Mouse (Mus musculus) neural tube, embryonic 13.5 days (tissue): ENCODE results near the gene Tex14. TPM values are rescaled to one million over a fixed set of nuclear protein-coding genes. Genes with fewer than 3 reads are reported as not detected.
"Not testable (repeated sequence)": the region's sequence is repeated elsewhere in the genome, so short reads cannot be mapped to it uniquely, and the experiment has no call there.

ENCODE experiments used
- ATAC-seq: fragments of 200-750 bp; cut with Nextera tagmentation; 2 replicates; pipeline ENCODE4 v1.8.0; 2017; ENCODE audit warnings: low read depth, mild to moderate bottlenecking, moderate TSS enrichment, moderate library complexity
- H3K27ac ChIP-seq: fragments of 300-500 bp; sonication (generic); replicated peaks from 2 replicates; pipeline ENCODE4 v1.5.1; 2015; ENCODE audit warnings: moderate library complexity, mild to moderate bottlenecking, inconsistent platforms
- H3K27me3 ChIP-seq: fragments of 300-500 bp; sonication (generic); 2 replicates; pipeline ENCODE4 v1.6.1; 2015; ENCODE audit warnings: mild to moderate bottlenecking, inconsistent platforms
- H3K36me3 ChIP-seq: fragments of 300-500 bp; sonication (generic); 2 replicates; pipeline ENCODE4 v1.6.1; 2015; ENCODE audit warnings: mild to moderate bottlenecking, inconsistent platforms
- H3K4me1 ChIP-seq: fragments of 300-500 bp; sonication (generic); replicated peaks from 2 replicates; pipeline ENCODE4 v1.6.1; 2015; ENCODE audit warnings: inconsistent platforms
- H3K4me2 ChIP-seq: fragments of 300-500 bp; sonication (generic); 2 replicates; pipeline ENCODE4 v1.6.1; 2015; ENCODE audit warnings: inconsistent platforms, mild to moderate bottlenecking, moderate library complexity
- H3K4me3 ChIP-seq: fragments of 300-500 bp; sonication (generic); 2 replicates; pipeline ENCODE4 v1.5.1; 2015; ENCODE audit warnings: mild to moderate bottlenecking, inconsistent platforms
- H3K9ac ChIP-seq: fragments of 300-500 bp; sonication (generic); 2 replicates; pipeline ENCODE4 v1.6.1; 2015; ENCODE audit warnings: moderate library complexity, mild to moderate bottlenecking, inconsistent platforms
- H3K9me3 ChIP-seq: fragments of 300-500 bp; sonication (generic); 2 replicates; pipeline ENCODE4 v1.6.1; 2016; ENCODE audit warnings: inconsistent platforms
- WGBS: fragments of 180-500 bp; shearing (Covaris S2); methylation state at CpG from one replicate; pipeline ENCODE4 v1.1.7; 2015; 5-methylcytosine and 5-hydroxymethylcytosine counted together
- polyA plus RNA-seq: library from polyadenylated mRNA; unstranded; fragments of >200 nt; fragmentation: Nextera tagmentation; extraction: Ambion mirVana; gene quantifications from 2 replicates; pipeline ENCODE4 v1.2.1, GENCODE M21; 2015

The Tex14 gene
- polyA plus RNA-seq, 1 experiment from 2014 or later = 0.32 TPM

GRCm38 (mm10) chr11:87428051-87428673 is 23.3 kb downstream of the Tex14 start:
- peak overlapping the region; percentile 74 for H3K27ac ChIP-seq
- H3K9me3 ChIP-seq = no peaks in the 10 kb centered on the region
- H3K36me3 ChIP-seq = no peaks in the 10 kb centered on the region
- H3K27me3 ChIP-seq = no peaks in the 10 kb centered on the region
- H3K4me1 ChIP-seq = peaks cover 20% of the 10 kb centered on the region
- 67% methylated on average over 2 of the region's 2 CpGs for WGBS
- H3K9ac ChIP-seq = peak overlapping the region; percentile 18; the same call in 1 of the 2 replicates
- no peak for ATAC-seq
- no peak overlapping the region for H3K4me2 ChIP-seq
- H3K4me3 ChIP-seq = no peak overlapping the region

DNA sequence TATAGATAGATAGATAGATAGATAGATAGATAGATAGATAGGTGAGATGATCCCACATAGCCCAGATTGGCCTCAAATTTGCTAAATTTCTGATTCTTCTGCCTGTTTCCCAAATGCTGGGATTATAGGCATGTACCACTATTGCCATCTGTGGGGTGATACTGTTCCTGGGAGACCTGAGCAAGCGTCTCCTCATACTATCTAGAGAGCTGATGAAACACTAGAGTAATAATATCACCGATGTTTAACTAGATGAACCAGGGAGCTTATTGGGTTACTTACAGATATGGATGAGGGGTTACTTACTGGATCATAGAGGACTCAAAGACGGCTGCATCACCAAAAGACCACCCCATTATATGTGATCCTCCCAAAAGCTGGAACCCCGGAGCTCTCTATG is 24.5 kb downstream of the Tex14 start:
- H3K4me3 ChIP-seq = no peak overlapping the region
- H3K36me3 ChIP-seq = no peaks in the 10 kb centered on the region
- WGBS = 87% methylated on average over 4 of the region's 4 CpGs
- no peak overlapping the region for H3K27ac ChIP-seq
- ATAC-seq = no peak
- no peaks in the 10 kb centered on the region for H3K27me3 ChIP-seq
- no peak overlapping the region for H3K9ac ChIP-seq
- peaks cover 16% of the 10 kb centered on the region for H3K4me1 ChIP-seq
- H3K4me2 ChIP-seq = no peak overlapping the region
- no peaks in the 10 kb centered on the region for H3K9me3 ChIP-seq

- 77% methylated on average over 2 of the region's 2 CpGs for WGBS
- Histone ChIP-seq H3K27me3 (no peaks in the 10 kb centered on the region), H3K4me1 (peaks cover 16% of the 10 kb centered on the region), H3K4me2 (no peak overlapping the region), H3K36me3 (no peaks in the 10 kb centered on the region), H3K27ac (no peak overlapping the region), H3K9ac (no peak overlapping the region), H3K9me3 (no peaks in the 10 kb centered on the region), H3K4me3 (no peak overlapping the region)
- no peak for ATAC-seq
Measured at GRCm38 (mm10) chr11:87430374-87430773, 25.5 kb downstream of the Tex14 start.

GRCm38 (mm10) chr11:87431813-87432212 is 26.9 kb downstream of the Tex14 start:
- H3K36me3 ChIP-seq, H3K27me3 ChIP-seq, H3K9me3 ChIP-seq, H3K4me1 ChIP-seq, H3K4me2 ChIP-seq, ATAC-seq, H3K27ac ChIP-seq, H3K9ac ChIP-seq, H3K4me3 ChIP-seq: not testable (repeated sequence)
- WGBS = 92% methylated on average over 8 of the region's 8 CpGs

- no peak overlapping the region for H3K4me3 ChIP-seq
- ATAC-seq = no peak
- peaks cover 10% of the 10 kb centered on the region for H3K4me1 ChIP-seq
- H3K4me2 ChIP-seq = no peak overlapping the region
- no peak overlapping the region for H3K27ac ChIP-seq
- H3K9ac ChIP-seq = no peak overlapping the region
- H3K27me3 ChIP-seq = no peaks in the 10 kb centered on the region
- WGBS = 87% methylated on average over 1 of the region's 1 CpGs
- no peaks in the 10 kb centered on the region for H3K9me3 ChIP-seq
- H3K36me3 ChIP-seq = no peaks in the 10 kb centered on the region
Measured at GRCm38 (mm10) chr11:87432447-87432846, 27.6 kb downstream of the Tex14 start.

- ATAC-seq = no peak
- H3K4me2 ChIP-seq = no peak overlapping the region
- peaks cover 5% of the 10 kb centered on the region; the same call in 1 of the 2 replicates for H3K4me1 ChIP-seq
- H3K27me3 ChIP-seq = no peaks in the 10 kb centered on the region
- no peak overlapping the region for H3K4me3 ChIP-seq
- H3K9ac ChIP-seq = no peak overlapping the region; the same call in 1 of the 2 replicates
- H3K36me3 ChIP-seq = no peaks in the 10 kb centered on the region
- 50% methylated on average over 6 of the region's 6 CpGs for WGBS
- H3K9me3 ChIP-seq = no peaks in the 10 kb centered on the region
- no peak overlapping the region for H3K27ac ChIP-seq
Measured at GRCm38 (mm10) chr11:87432933-87433669, 28.2 kb downstream of the Tex14 start.

- H3K4me1 ChIP-seq, H3K27ac ChIP-seq, H3K4me3 ChIP-seq, ATAC-seq, H3K9ac ChIP-seq, H3K27me3 ChIP-seq, H3K9me3 ChIP-seq, H3K36me3 ChIP-seq, H3K4me2 ChIP-seq: not testable (repeated sequence)
- WGBS = 90% methylated on average over 2 of the region's 2 CpGs
Measured at GRCm38 (mm10) chr11:87435107-87435506, 30.2 kb downstream of the Tex14 start.

DNA sequence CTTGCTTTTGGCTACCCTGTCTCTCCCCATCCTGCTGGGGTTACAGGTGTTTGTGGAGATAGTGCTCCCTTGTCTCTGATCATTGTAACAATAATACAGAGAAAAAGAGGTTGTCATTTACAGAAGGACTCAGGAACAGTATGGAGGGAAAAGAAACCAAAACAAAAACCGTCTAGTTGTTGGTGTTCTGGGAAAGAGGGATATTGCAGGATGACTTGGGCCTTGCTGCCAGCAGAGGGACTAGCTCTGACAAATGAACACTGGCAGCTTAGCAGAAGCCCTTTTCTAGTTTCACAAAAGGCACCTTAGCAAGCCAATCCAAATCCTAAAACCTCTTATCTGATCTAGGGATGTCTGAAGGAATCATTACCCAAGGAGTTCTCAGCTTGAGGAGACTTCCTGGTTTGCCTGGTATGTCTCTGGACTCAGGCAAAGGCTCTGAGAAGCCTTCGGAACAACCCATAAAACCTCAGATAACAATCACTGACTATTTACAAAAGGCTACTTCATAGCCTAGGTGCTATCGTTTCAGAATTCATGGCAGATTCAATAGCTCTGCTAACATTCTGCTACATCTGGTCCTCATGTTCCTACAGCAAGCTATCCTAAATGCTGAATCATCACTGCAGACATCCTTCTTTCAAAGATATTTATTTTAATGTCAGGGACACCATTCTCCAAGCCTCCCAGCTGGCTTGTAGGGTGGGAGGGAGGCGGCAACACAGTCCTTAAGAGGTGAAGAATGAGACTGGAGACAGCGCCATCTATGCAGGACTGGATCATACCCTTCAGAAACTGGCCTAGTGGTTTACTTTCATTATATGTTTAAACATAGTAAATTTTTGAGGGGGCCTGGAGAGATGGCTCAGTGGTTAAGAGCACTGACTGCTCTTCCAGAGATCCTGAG is 31.7 kb downstream of the Tex14 start:
- no peak overlapping the region for H3K27ac ChIP-seq
- no peak for ATAC-seq
- no peak overlapping the region for H3K4me3 ChIP-seq
- H3K4me2 ChIP-seq = no peak overlapping the region
- H3K27me3 ChIP-seq = no peaks in the 10 kb centered on the region
- WGBS = 74% methylated on average over 5 of the region's 5 CpGs
- no peak overlapping the region for H3K9ac ChIP-seq
- H3K36me3 ChIP-seq = no peaks in the 10 kb centered on the region
- no peaks in the 10 kb centered on the region for H3K9me3 ChIP-seq
- peaks cover 5% of the 10 kb centered on the region; the same call in 1 of the 2 replicates for H3K4me1 ChIP-seq

- H3K27ac ChIP-seq = no peak overlapping the region
- H3K27me3 ChIP-seq = no peaks in the 10 kb centered on the region
- peaks cover 11% of the 10 kb centered on the region; the same call in 1 of the 2 replicates for H3K4me1 ChIP-seq
- no peak overlapping the region for H3K9ac ChIP-seq
- no peak overlapping the region for H3K4me3 ChIP-seq
- WGBS = 89% methylated on average over 10 of the region's 10 CpGs
- no peaks in the 10 kb centered on the region for H3K36me3 ChIP-seq
- no peak for ATAC-seq
- no peaks in the 10 kb centered on the region for H3K9me3 ChIP-seq
- H3K4me2 ChIP-seq = no peak overlapping the region
Measured at GRCm38 (mm10) chr11:87439796-87440420, 35.0 kb downstream of the Tex14 start.

DNA sequence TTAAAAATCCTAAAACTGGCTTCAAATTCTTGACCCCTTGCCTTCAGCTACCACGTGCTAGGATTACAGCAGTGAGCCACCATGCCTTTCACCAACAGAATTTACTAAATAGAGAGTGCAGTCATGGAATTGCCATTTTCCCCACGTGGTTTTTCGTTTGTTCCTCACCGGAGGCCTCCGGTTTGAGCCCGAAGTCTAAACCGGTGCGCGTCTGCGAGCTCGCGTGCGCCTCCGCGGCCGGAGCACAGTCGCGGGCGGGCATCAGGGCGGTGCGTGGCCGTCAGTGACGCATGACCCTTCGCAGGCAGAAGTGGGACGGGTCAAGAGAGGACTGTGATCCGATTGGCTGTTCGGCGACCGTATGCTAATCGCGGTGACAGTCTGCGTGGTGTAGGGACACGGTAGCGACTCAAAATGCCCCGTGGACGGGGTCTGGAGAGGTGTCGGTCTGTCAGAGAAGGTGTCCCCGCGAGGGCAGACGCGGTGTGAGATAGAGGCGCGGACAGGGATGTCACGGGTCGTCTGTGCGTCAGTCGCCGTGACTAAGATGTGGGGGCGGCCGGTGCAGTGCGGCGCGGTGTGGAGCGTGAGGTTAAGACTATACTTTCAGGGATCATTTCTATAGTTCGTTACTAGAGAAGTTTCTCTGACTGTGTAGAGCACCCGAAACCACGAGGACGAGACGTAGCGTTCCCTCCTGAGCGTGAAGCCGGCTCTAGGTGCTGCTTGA is 37.9 kb downstream of the Tex14 start:
- H3K9ac ChIP-seq = peak overlapping the region; percentile 65
- H3K4me3 ChIP-seq = peak overlapping the region; percentile 30
- not testable (repeated sequence) for H3K36me3 ChIP-seq, H3K9me3 ChIP-seq, H3K27me3 ChIP-seq
- H3K27ac ChIP-seq = peak overlapping the region; percentile 87
- under 1% methylated on average over 32 of the region's 62 CpGs for WGBS
- H3K4me2 ChIP-seq = peak overlapping the region; percentile 59
- peaks cover 15% of the 10 kb centered on the region; the same call in 1 of the 2 replicates for H3K4me1 ChIP-seq
- ATAC-seq = peak; percentile 99

DNA sequence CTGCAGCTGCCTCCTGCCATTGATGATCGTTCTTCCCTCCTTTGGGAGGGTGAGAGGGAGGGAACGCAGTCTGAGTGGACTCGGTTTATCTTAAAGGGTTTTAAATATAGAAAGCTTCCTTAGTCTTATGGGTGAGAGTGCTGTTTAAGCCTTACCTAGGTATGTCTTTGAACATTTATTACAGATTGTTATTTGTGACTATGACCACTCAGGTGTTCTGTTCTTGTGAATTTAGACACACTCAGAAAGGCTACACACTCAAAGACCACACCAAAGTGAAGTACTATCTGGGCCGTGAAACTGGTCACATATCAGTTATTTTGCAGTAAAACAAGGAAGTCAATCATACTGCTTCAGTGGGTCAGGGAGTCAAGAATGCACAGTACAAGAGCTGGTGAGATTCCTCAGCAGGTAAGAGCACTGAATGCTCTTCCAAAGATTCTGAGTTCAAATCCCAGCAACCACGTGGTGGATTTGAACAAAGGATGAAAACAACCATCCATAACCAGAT is 38.6 kb downstream of the Tex14 start:
- no peaks in the 10 kb centered on the region for H3K9me3 ChIP-seq
- no peaks in the 10 kb centered on the region for H3K27me3 ChIP-seq
- H3K4me2 ChIP-seq = peak overlapping the region; percentile 18; the same call in 1 of the 2 replicates
- no peak overlapping the region for H3K4me3 ChIP-seq
- H3K9ac ChIP-seq = peak overlapping the region; percentile 17; the same call in 1 of the 2 replicates
- H3K27ac ChIP-seq = peak overlapping the region; percentile 87
- no peak; the same call in 1 of the 2 replicates for ATAC-seq
- 0% methylated on average over 5 of the region's 5 CpGs for WGBS
- no peaks in the 10 kb centered on the region for H3K36me3 ChIP-seq
- H3K4me1 ChIP-seq = peaks cover 16% of the 10 kb centered on the region; the same call in 1 of the 2 replicates
